Mouse (Mus musculus): ENCODE results near the gene Pum2. TPM values are rescaled to one million over a fixed set of nuclear protein-coding genes. Genes with fewer than 3 reads are reported as not detected.

Pum2 gene
- polyA plus RNA-seq, 2 experiments = 57.5 to 64.3 TPM

GRCm38 (mm10) chr12:8790615-8791014 lies 116.7 kb downstream of the Pum2 start:
- no peak for TF ChIP-seq POLR2A (IDR thresholded peaks at IDR 0.05; ENCODE audit: borderline replicate concordance, extremely low read depth, insufficient read depth, insufficient read length)
- Histone ChIP-seq H3K4me2 (replicated peaks; ENCODE audit: low read depth, low read length, severe bottlenecking) (no peak overlapping the region), H3K27ac (replicated peaks; ENCODE audit: low read depth, low read length) (no peak overlapping the region), H3K36me3 (ENCODE audit: control insufficient read depth, insufficient read depth, low read length) (peaks cover 68% of the 10 kb centered on the region), H3K9ac (ENCODE audit: low read depth, low read length, severe bottlenecking) (no peak overlapping the region), H3K4me1 (ENCODE audit: control insufficient read depth, insufficient read depth, low read length) (peaks cover under 1% of the 10 kb centered on the region), H3K9me3 (ENCODE audit: control insufficient read depth, low read length) (0 out of 2 replicates have a peak, but pooled peaks cover 5% of the 10 kb centered on the region), H3K27me3 (ENCODE audit: control insufficient read depth, insufficient read depth, low read length) (no peaks in the 10 kb centered on the region), H3K4me3 (replicated peaks; ENCODE audit: low read length) (no peak overlapping the region)
- 92% methylated on average over 12 of the region's 12 CpGs for WGBS
- DNase-seq (ENCODE audit: low spot score) (no peak), ATAC-seq (ENCODE audit: low FRiP score, low read depth) (no peak)

- peaks cover 64% of the 10 kb centered on the region for H3K36me3 ChIP-seq (ENCODE audit: control insufficient read depth, insufficient read depth, low read length)
- 87% methylated on average over 2 of the region's 2 CpGs for WGBS
- H3K4me3 ChIP-seq (replicated peaks; ENCODE audit: low read length) = no peak overlapping the region
- no peak for TF ChIP-seq POLR2A (IDR thresholded peaks at IDR 0.05; ENCODE audit: borderline replicate concordance, extremely low read depth, insufficient read depth, insufficient read length)
- H3K27me3 ChIP-seq (ENCODE audit: control insufficient read depth, insufficient read depth, low read length) = no peaks in the 10 kb centered on the region
- ATAC-seq (ENCODE audit: low FRiP score, low read depth) (no peak), DNase-seq (ENCODE audit: low spot score) (no peak)
- H3K4me1 ChIP-seq (ENCODE audit: control insufficient read depth, insufficient read depth, low read length) = peaks cover 22% of the 10 kb centered on the region
- H3K27ac ChIP-seq (replicated peaks; ENCODE audit: low read depth, low read length) = no peak overlapping the region
- no peak overlapping the region for H3K4me2 ChIP-seq (replicated peaks; ENCODE audit: low read depth, low read length, severe bottlenecking)
- 0 out of 2 replicates have a peak, but pooled peaks cover 5% of the 10 kb centered on the region for H3K9me3 ChIP-seq (ENCODE audit: control insufficient read depth, low read length)
- H3K9ac ChIP-seq (ENCODE audit: low read depth, low read length, severe bottlenecking) = no peak overlapping the region
Measured at GRCm38 (mm10) chr12:8793410-8794051, 119.6 kb downstream of the Pum2 start.

- ATAC-seq (ENCODE audit: low FRiP score, low read depth) = no peak
- Histone ChIP-seq H3K36me3 (ENCODE audit: control insufficient read depth, insufficient read depth, low read length) (peaks cover 24% of the 10 kb centered on the region), H3K4me3 (replicated peaks; ENCODE audit: low read length) (no peak overlapping the region), H3K9ac (ENCODE audit: low read depth, low read length, severe bottlenecking) (no peak overlapping the region), H3K4me2 (replicated peaks; ENCODE audit: low read depth, low read length, severe bottlenecking) (no peak overlapping the region), H3K27ac (replicated peaks; ENCODE audit: low read depth, low read length) (peak overlapping the region; percentile 90), H3K4me1 (ENCODE audit: control insufficient read depth, insufficient read depth, low read length) (peaks cover 48% of the 10 kb centered on the region), H3K9me3 (ENCODE audit: control insufficient read depth, low read length) (0 out of 2 replicates have a peak, but pooled peaks cover 5% of the 10 kb centered on the region), H3K27me3 (ENCODE audit: control insufficient read depth, insufficient read depth, low read length) (no peaks in the 10 kb centered on the region)
- no peak for TF ChIP-seq POLR2A (IDR thresholded peaks at IDR 0.05; ENCODE audit: borderline replicate concordance, extremely low read depth, insufficient read depth, insufficient read length)
- WGBS = 70% methylated on average over 7 of the region's 7 CpGs
- DNase-seq (ENCODE audit: low spot score) = no peak
Measured at GRCm38 (mm10) chr12:8797936-8798335, 124.0 kb downstream of the Pum2 start.

GRCm38 (mm10) chr12:8798486-8799020 lies 124.6 kb downstream of the Pum2 start:
- peak; percentile 53 for ATAC-seq (ENCODE audit: low FRiP score, low read depth)
- H3K4me1 ChIP-seq (ENCODE audit: control insufficient read depth, insufficient read depth, low read length) = peaks cover 55% of the 10 kb centered on the region

More at GRCm38 (mm10) chr12:8798486-8799020, 124.6 kb downstream of the Pum2 start:
- H3K9me3 ChIP-seq (ENCODE audit: control insufficient read depth, low read length) = 0 out of 2 replicates have a peak, but pooled peaks cover 5% of the 10 kb centered on the region
- H3K27me3 ChIP-seq (ENCODE audit: control insufficient read depth, insufficient read depth, low read length) = no peaks in the 10 kb centered on the region
- DNase-seq (ENCODE audit: low spot score) = peak; percentile 61
- WGBS = 13% methylated on average over 9 of the region's 9 CpGs
- peak overlapping the region; percentile 90 for H3K27ac ChIP-seq (replicated peaks; ENCODE audit: low read depth, low read length)
- no peak for TF ChIP-seq POLR2A (IDR thresholded peaks at IDR 0.05; ENCODE audit: borderline replicate concordance, extremely low read depth, insufficient read depth, insufficient read length)
- peaks cover 18% of the 10 kb centered on the region for H3K36me3 ChIP-seq (ENCODE audit: control insufficient read depth, insufficient read depth, low read length)
- H3K4me2 ChIP-seq (replicated peaks; ENCODE audit: low read depth, low read length, severe bottlenecking) = peak overlapping the region; percentile 11; the same call in 1 of the 2 replicates
- H3K4me3 ChIP-seq (replicated peaks; ENCODE audit: low read length) = no peak overlapping the region
- H3K9ac ChIP-seq (ENCODE audit: low read depth, low read length, severe bottlenecking) = no peak overlapping the region

Other genes starting within 250 kb of the Pum2 start
- 177 and 224 TPM in 2 replicates for gene Rhob, start 174.1 kb upstream of the Pum2 start, polyA plus RNA-seq (2012; rRNA removed)
- gene Rhob, start 174.1 kb upstream of the Pum2 start, polyA plus RNA-seq (2014; fragmentation: Nextera tagmentation; extraction: Ambion mirVana) = 75.7 and 89.7 TPM in 2 replicates
- gene Slc7a15, start 75.1 kb upstream of the Pum2 start, polyA plus RNA-seq (2012; rRNA removed) = not detected in 2 replicates
- gene Slc7a15, start 75.1 kb upstream of the Pum2 start, polyA plus RNA-seq (2014; fragmentation: Nextera tagmentation; extraction: Ambion mirVana) = not detected in 2 replicates
- gene Sdc1, start 97.2 kb downstream of the Pum2 start, polyA plus RNA-seq (2012; rRNA removed) = 268 and 329 TPM in 2 replicates
- gene Sdc1, start 97.2 kb downstream of the Pum2 start, polyA plus RNA-seq (2014; fragmentation: Nextera tagmentation; extraction: Ambion mirVana) = 238 and 240 TPM in 2 replicates
- 619 and 677 TPM in 2 replicates for gene Laptm4a, start 247.5 kb downstream of the Pum2 start, polyA plus RNA-seq (2012; rRNA removed)
- gene Laptm4a, start 247.5 kb downstream of the Pum2 start, polyA plus RNA-seq (2014; fragmentation: Nextera tagmentation; extraction: Ambion mirVana) = 358 and 364 TPM in 2 replicates

Data from limb, embryonic 14.5 days (tissue).